In genomic region chr1:180848511-180849241, GRCm38 (mm10) we compare ENCODE assay signal across 8 mouse cellular contexts. TPM values are rescaled to one million over a fixed set of nuclear protein-coding genes. Genes with fewer than 3 reads are reported as not detected.
DNase-seq lines count a peak whose midpoint lies in the region; ATAC-seq and TF ChIP-seq lines count a peak whose summit lies in the region.

No protein-coding gene starts in this region.

- H3K36me3 ChIP-seq in erythroblast, embryonic 14.5 days (ENCODE audit: control insufficient read depth): peaks cover 18% of the 10 kb centered on the region
- no peaks in the 10 kb centered on the region for H3K36me3 ChIP-seq in heart, embryonic 11.5 days (ENCODE audit: control insufficient read depth, insufficient read depth, low read length)
- H3K36me3 ChIP-seq in kidney, embryonic 14.5 days (ENCODE audit: control insufficient read depth, insufficient read depth, low read length): no peaks in the 10 kb centered on the region
- H3K36me3 ChIP-seq in midbrain, postnatal 0 days (ENCODE audit: insufficient read depth, low read length): no peaks in the 10 kb centered on the region

- H3K9ac ChIP-seq in heart, embryonic 11.5 days (ENCODE audit: low read depth, low read length): peak overlapping the region; percentile 73
- peak overlapping the region; percentile 44; the same call in 1 of the 2 replicates for H3K9ac ChIP-seq in kidney, embryonic 14.5 days (ENCODE audit: low read depth, low read length)
- peak overlapping the region; percentile 61 for H3K9ac ChIP-seq in midbrain, postnatal 0 days (replicated peaks; ENCODE audit: low read length, poor library complexity, severe bottlenecking)

- no peaks in the 10 kb centered on the region; the same call in 1 of the 2 replicates for H3K4me1 ChIP-seq in bone marrow, adult 2 months (ENCODE audit: control insufficient read depth, insufficient read depth, low read length)
- peaks cover 67% of the 10 kb centered on the region for H3K4me1 ChIP-seq in erythroblast, embryonic 14.5 days (ENCODE audit: control insufficient read depth)
- peaks cover 30% of the 10 kb centered on the region for H3K4me1 ChIP-seq in heart, embryonic 11.5 days (ENCODE audit: control insufficient read depth, insufficient read depth, low read length)
- H3K4me1 ChIP-seq in kidney, embryonic 14.5 days (ENCODE audit: control insufficient read depth, insufficient read depth, low read length): peaks cover 30% of the 10 kb centered on the region
- peaks cover 12% of the 10 kb centered on the region for H3K4me1 ChIP-seq in midbrain, postnatal 0 days (ENCODE audit: insufficient read depth, low read length)

- no peak; the same call in 1 of the 2 replicates for TF ChIP-seq CTCF in bone marrow, adult 2 months (IDR thresholded peaks at IDR 0.05; ENCODE audit: control insufficient read depth, insufficient read depth, low read length)
- no peak for TF ChIP-seq CTCF in midbrain, postnatal 0 days (IDR thresholded peaks at IDR 0.05)

- peak overlapping the region; percentile 77 for H3K4me2 ChIP-seq in heart, embryonic 11.5 days
- peak overlapping the region; percentile 56 for H3K4me2 ChIP-seq in kidney, embryonic 14.5 days (replicated peaks; ENCODE audit: low read depth, low read length)
- H3K4me2 ChIP-seq in midbrain, postnatal 0 days (ENCODE audit: low read depth, low read length, poor library complexity, severe bottlenecking): peak overlapping the region; percentile 49

- peak; percentile 68 for DNase-seq in A20 (ENCODE audit: low read depth, low spot score)
- DNase-seq in liver: peak; percentile 63
- peak; percentile 77 for DNase-seq in midbrain, postnatal 0 days (ENCODE audit: low spot score)
- DNase-seq in spleen, postnatal 4 days (ENCODE audit: low spot score in 2 of 2): peak; percentile 62 to 84

- H3K9me3 ChIP-seq in erythroblast, embryonic 14.5 days (ENCODE audit: control insufficient read depth, low read length): no peaks in the 10 kb centered on the region
- H3K9me3 ChIP-seq in heart, embryonic 11.5 days (replicated peaks; ENCODE audit: control insufficient read depth, low read length): no peaks in the 10 kb centered on the region
- H3K9me3 ChIP-seq in kidney, embryonic 14.5 days (ENCODE audit: control insufficient read depth, low read length): no peaks in the 10 kb centered on the region
- H3K9me3 ChIP-seq in midbrain, postnatal 0 days (ENCODE audit: low read length): no peaks in the 10 kb centered on the region

- TF ChIP-seq POLR2A in bone marrow, adult 2 months (IDR thresholded peaks at IDR 0.05; ENCODE audit: borderline replicate concordance, control insufficient read depth, low read depth, low read length): 0 out of 2 replicates have a peak, but pooled peaks have one; percentile 48

- WGBS in bone marrow, adult 2 months: 2% methylated on average over 11 of the region's 11 CpGs
- WGBS in heart, embryonic 11.5 days (ENCODE audit: insufficient replicate concordance): 15% methylated on average over 11 of the region's 11 CpGs
- WGBS in kidney, embryonic 14.5 days: 15% methylated on average over 11 of the region's 11 CpGs
- 8% methylated on average over 11 of the region's 11 CpGs for WGBS in midbrain, postnatal 0 days

- peak overlapping the region; percentile 76 for H3K27ac ChIP-seq in bone marrow, adult 2 months (ENCODE audit: control insufficient read depth, insufficient read depth, low read depth, low read length, poor library complexity)
- H3K27ac ChIP-seq in heart, embryonic 11.5 days (ENCODE audit: low read depth, low read length): peak overlapping the region; percentile 96
- H3K27ac ChIP-seq in kidney, embryonic 14.5 days (ENCODE audit: low read depth, low read length): peak overlapping the region; percentile 86
- H3K27ac ChIP-seq in midbrain, postnatal 0 days (ENCODE audit: low read depth, low read length): peak overlapping the region; percentile 93

- peak overlapping the region; percentile 53 for H3K4me3 ChIP-seq in bone marrow, adult 2 months (replicated peaks; ENCODE audit: control insufficient read depth, low read depth, low read length)
- H3K4me3 ChIP-seq in erythroblast, embryonic 14.5 days (replicated peaks): peak overlapping the region; percentile 60
- H3K4me3 ChIP-seq in heart, embryonic 11.5 days (ENCODE audit: low read depth, low read length): peak overlapping the region; percentile 36
- H3K4me3 ChIP-seq in kidney, embryonic 14.5 days (ENCODE audit: low read length): peak overlapping the region; percentile 31
- H3K4me3 ChIP-seq in midbrain, postnatal 0 days (ENCODE audit: low read depth, low read length): peak overlapping the region; percentile 27

- no peaks in the 10 kb centered on the region for H3K27me3 ChIP-seq in erythroblast, embryonic 14.5 days (ENCODE audit: control insufficient read depth)
- no peaks in the 10 kb centered on the region for H3K27me3 ChIP-seq in heart, embryonic 11.5 days (ENCODE audit: control insufficient read depth, insufficient read depth, low read length)
- H3K27me3 ChIP-seq in kidney, embryonic 14.5 days (ENCODE audit: control insufficient read depth, insufficient read depth, low read length): no peaks in the 10 kb centered on the region
- H3K27me3 ChIP-seq in midbrain, postnatal 0 days (ENCODE audit: insufficient read depth, low read length): no peaks in the 10 kb centered on the region

- no peak for ATAC-seq in heart, embryonic 11.5 days (replicated peaks; ENCODE audit: insufficient number of reproducible peaks, low FRiP score, low TSS enrichment)
- ATAC-seq in kidney, embryonic 14.5 days (ENCODE audit: low FRiP score, low TSS enrichment): no peak
- ATAC-seq in midbrain, postnatal 0 days (ENCODE audit: low FRiP score): no peak; the same call in 1 of the 2 replicates

RNA-seq across cellular contexts. Expression of gene Sde2, which starts 2.3 kb away (rescaled TPM):
- 13.9 and 24.7 TPM in 2 replicates for polyA plus RNA-seq in bone marrow, adult 2 months (2011; ENCODE audit: insufficient read depth, insufficient read length, low replicate concordance, missing spikeins)
- polyA plus RNA-seq in erythroblast, embryonic 14.5 days (2012): 2.5 and 2.7 TPM in 2 replicates
- polyA plus RNA-seq in heart, embryonic 11.5 days (2014; fragmentation: Nextera tagmentation; extraction: Ambion mirVana): 24.1 and 32.7 TPM in 2 replicates
- 32.9 and 39.6 TPM in 2 replicates for polyA plus RNA-seq in kidney, embryonic 14.5 days (2014; fragmentation: Nextera tagmentation; extraction: Ambion mirVana)
- 12.8 and 15.3 TPM in 2 replicates for total RNA-seq in midbrain, postnatal 0 days (2014; rRNA removed)
- polyA plus RNA-seq in midbrain, postnatal 0 days (2015; fragmentation: Nextera tagmentation; extraction: Ambion mirVana): 20.7 and 24.2 TPM in 2 replicates

RNA-seq across cellular contexts. Expression of gene H3f3a, which starts 34.9 kb away (rescaled TPM):
- polyA plus RNA-seq in bone marrow, adult 2 months (2011; ENCODE audit: insufficient read depth, insufficient read length, low replicate concordance, missing spikeins): 682 and 801 TPM in 2 replicates
- 610 and 750 TPM in 2 replicates for polyA plus RNA-seq in erythroblast, embryonic 14.5 days (2012)
- polyA plus RNA-seq in heart, embryonic 11.5 days (2014; fragmentation: Nextera tagmentation; extraction: Ambion mirVana): 1,894 and 1,931 TPM in 2 replicates
- polyA plus RNA-seq in kidney, embryonic 14.5 days (2014; fragmentation: Nextera tagmentation; extraction: Ambion mirVana): 2,845 and 3,531 TPM in 2 replicates
- total RNA-seq in midbrain, postnatal 0 days (2014; rRNA removed): 1,783 and 3,084 TPM in 2 replicates
- polyA plus RNA-seq in midbrain, postnatal 0 days (2015; fragmentation: Nextera tagmentation; extraction: Ambion mirVana): 1,997 and 2,039 TPM in 2 replicates

RNA-seq across cellular contexts. Expression of gene Lefty2, which starts 44.2 kb away (rescaled TPM):
- 1.4 TPM in 1 of 2 replicates, not detected in the other for polyA plus RNA-seq in bone marrow, adult 2 months (2011; ENCODE audit: insufficient read depth, insufficient read length, low replicate concordance, missing spikeins)
- not detected in 2 replicates for polyA plus RNA-seq in erythroblast, embryonic 14.5 days (2012)
- not detected in 2 replicates for polyA plus RNA-seq in heart, embryonic 11.5 days (2014; fragmentation: Nextera tagmentation; extraction: Ambion mirVana)
- not detected in 2 replicates for polyA plus RNA-seq in kidney, embryonic 14.5 days (2014; fragmentation: Nextera tagmentation; extraction: Ambion mirVana)
- 3.0 and 12.8 TPM in 2 replicates for total RNA-seq in midbrain, postnatal 0 days (2014; rRNA removed)
- 7.7 and 8.6 TPM in 2 replicates for polyA plus RNA-seq in midbrain, postnatal 0 days (2015; fragmentation: Nextera tagmentation; extraction: Ambion mirVana)

RNA-seq across cellular contexts. Expression of gene Pycr2, which starts 55.4 kb away (rescaled TPM):
- 32.3 and 48.1 TPM in 2 replicates for polyA plus RNA-seq in bone marrow, adult 2 months (2011; ENCODE audit: insufficient read depth, insufficient read length, low replicate concordance, missing spikeins)
- 33.5 and 34.7 TPM in 2 replicates for polyA plus RNA-seq in erythroblast, embryonic 14.5 days (2012)
- polyA plus RNA-seq in heart, embryonic 11.5 days (2014; fragmentation: Nextera tagmentation; extraction: Ambion mirVana): 64.3 and 72.5 TPM in 2 replicates
- polyA plus RNA-seq in kidney, embryonic 14.5 days (2014; fragmentation: Nextera tagmentation; extraction: Ambion mirVana): 93.9 and 103 TPM in 2 replicates
- 48.5 and 50.5 TPM in 2 replicates for total RNA-seq in midbrain, postnatal 0 days (2014; rRNA removed)
- polyA plus RNA-seq in midbrain, postnatal 0 days (2015; fragmentation: Nextera tagmentation; extraction: Ambion mirVana): 60.5 and 63.7 TPM in 2 replicates
